Mouse (Mus musculus) kidney, embryonic 14.5 days (tissue): ENCODE measurements around the gene Gm20532. TPM values are rescaled to one million over a fixed set of nuclear protein-coding genes. Genes with fewer than 3 reads are reported as not detected.

ENCODE experiments used
- ATAC-seq: fragments of 200-750 bp; cut with Nextera tagmentation; 2 replicates; pipeline ENCODE4 v1.8.0; 2017; ENCODE audit warnings: moderate number of reproducible peaks, mild to moderate bottlenecking, moderate TSS enrichment, moderate library complexity; ENCODE audit not compliant: low FRiP score, low TSS enrichment
- H3K27ac ChIP-seq: fragments of 300-500 bp; sonication (generic); 2 replicates; pipeline ENCODE4 v1.5.1; 2014; ENCODE audit warnings: low read depth, mild to moderate bottlenecking, low read length, moderate library complexity, mixed read lengths
- H3K27me3 ChIP-seq: fragments of 300-500 bp; sonication (generic); 2 replicates; pipeline ENCODE4 v1.6.1; 2014; ENCODE audit warnings: mild to moderate bottlenecking, low read length; ENCODE audit not compliant: control insufficient read depth, insufficient read depth
- H3K36me3 ChIP-seq: fragments of 300-500 bp; sonication (generic); 2 replicates; pipeline ENCODE4 v1.6.1; 2014; ENCODE audit warnings: low read length, mixed read lengths; ENCODE audit not compliant: control insufficient read depth, insufficient read depth
- H3K4me1 ChIP-seq: fragments of 300-500 bp; sonication (generic); 2 replicates; pipeline ENCODE4 v1.6.1; 2014; ENCODE audit warnings: low read length, mixed read lengths; ENCODE audit not compliant: control insufficient read depth, insufficient read depth
- H3K4me2 ChIP-seq: fragments of 300-500 bp; sonication (generic); replicated peaks from 2 replicates; pipeline ENCODE4 v1.6.1; 2014; ENCODE audit warnings: low read depth, mild to moderate bottlenecking, low read length
- H3K4me3 ChIP-seq: fragments of 300-500 bp; sonication (generic); 2 replicates; pipeline ENCODE4 v1.5.1; 2014; ENCODE audit warnings: mild to moderate bottlenecking, low read length
- H3K9ac ChIP-seq: fragments of 300-500 bp; sonication (generic); 2 replicates; pipeline ENCODE4 v1.6.1; 2014; ENCODE audit warnings: low read depth, mild to moderate bottlenecking, low read length, moderate library complexity
- H3K9me3 ChIP-seq: fragments of 300-500 bp; sonication (generic); 2 replicates; pipeline ENCODE4 v1.6.1; 2016; ENCODE audit warnings: low read length; ENCODE audit not compliant: control insufficient read depth
- WGBS: fragments of 180-500 bp; shearing (Covaris S2); extraction: QIAGEN DNeasy Blood & Tissue Kit; methylation state at CpG from one replicate; pipeline ENCODE4 v1.1.7; 2014; 5-methylcytosine and 5-hydroxymethylcytosine counted together
- polyA plus RNA-seq: library from polyadenylated mRNA; unstranded; fragments of >200 nt; fragmentation: Nextera tagmentation; extraction: Ambion mirVana; gene quantifications from 2 replicates; pipeline ENCODE4 v1.2.1, GENCODE M21; 2014

Gene Gm20532
- polyA plus RNA-seq, 1 experiment from 2014 or later: not detected

DNA sequence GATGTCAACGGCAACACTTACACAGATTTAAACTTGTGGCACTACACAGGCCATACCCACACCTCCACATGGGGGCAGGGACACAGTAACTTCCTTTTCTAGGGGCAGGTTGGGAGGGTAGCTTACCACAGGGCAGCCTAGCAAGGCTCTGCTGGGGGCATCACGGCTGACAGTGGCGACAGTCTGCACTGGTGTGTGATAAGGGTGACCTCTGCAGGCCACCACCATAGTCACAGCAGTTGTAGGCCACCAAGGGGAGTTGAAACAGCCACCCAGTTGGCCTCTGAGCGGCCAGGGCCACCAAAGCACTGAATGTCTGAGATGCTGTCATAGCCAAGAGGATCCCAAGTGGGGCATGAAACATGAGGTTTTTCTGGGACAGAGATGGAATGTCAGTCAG is 20.2 kb upstream of the Gm20532 start:
- no peaks in the 10 kb centered on the region for H3K9me3 ChIP-seq
- no peaks in the 10 kb centered on the region for H3K36me3 ChIP-seq
- no peak overlapping the region for H3K27ac ChIP-seq
- no peak overlapping the region for H3K4me2 ChIP-seq
- no peak for ATAC-seq
- peaks cover 3% of the 10 kb centered on the region; the same call in 1 of the 2 replicates for H3K4me1 ChIP-seq
- H3K27me3 ChIP-seq: no peaks in the 10 kb centered on the region
- 21% methylated on average over 4 of the region's 4 CpGs for WGBS
- H3K4me3 ChIP-seq: no peak overlapping the region
- H3K9ac ChIP-seq: no peak overlapping the region

DNA sequence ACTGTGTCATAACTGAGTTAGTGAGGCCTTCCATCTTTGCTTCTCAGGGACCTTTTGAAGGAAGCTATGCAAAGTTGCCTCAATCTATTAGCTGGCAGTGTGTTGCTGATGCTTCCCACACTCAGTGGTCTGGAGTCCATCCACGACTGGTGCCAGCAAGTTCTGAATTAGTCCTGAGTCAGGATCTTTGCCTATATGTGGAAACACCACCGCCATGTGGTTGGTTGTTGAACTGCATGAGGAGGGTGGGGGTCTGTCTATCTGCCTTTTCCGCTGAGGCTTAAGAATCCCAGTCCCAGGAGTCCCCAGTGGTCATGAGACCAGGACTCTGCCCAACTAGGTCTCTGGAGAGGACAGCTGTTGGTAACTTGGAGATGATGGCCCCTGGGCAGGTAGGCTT is 16.4 kb upstream of the Gm20532 start:
- no peaks in the 10 kb centered on the region for H3K36me3 ChIP-seq
- no peak for ATAC-seq
- no peak overlapping the region for H3K4me2 ChIP-seq
- no peak overlapping the region for H3K9ac ChIP-seq
- no peak overlapping the region for H3K27ac ChIP-seq
- no peaks in the 10 kb centered on the region for H3K9me3 ChIP-seq
- peaks cover 10% of the 10 kb centered on the region for H3K4me1 ChIP-seq
- H3K27me3 ChIP-seq: no peaks in the 10 kb centered on the region
- 8% methylated on average over 3 of the region's 3 CpGs for WGBS
- no peak overlapping the region for H3K4me3 ChIP-seq

DNA sequence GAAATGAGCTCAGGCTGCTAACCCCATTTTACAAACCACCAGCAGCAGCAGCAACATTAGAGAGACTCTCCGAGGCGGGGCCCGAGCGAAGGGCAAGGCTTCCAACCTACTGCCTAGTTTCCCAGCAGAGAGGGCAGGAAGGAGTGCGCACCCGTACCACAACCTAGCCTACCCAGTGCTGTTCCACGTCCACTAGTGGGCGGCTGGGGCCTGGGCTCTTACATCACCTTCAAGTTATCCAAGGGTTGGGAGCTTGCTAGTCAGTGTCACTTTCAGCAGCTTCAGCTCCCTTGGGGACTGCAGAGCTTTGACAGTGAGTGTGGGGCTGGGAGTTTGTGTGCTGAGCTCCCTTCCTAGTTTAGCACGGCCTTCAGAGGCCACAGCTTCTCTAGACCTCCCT is 15.0 kb upstream of the Gm20532 start:
- no peaks in the 10 kb centered on the region for H3K27me3 ChIP-seq
- H3K4me2 ChIP-seq: no peak overlapping the region
- WGBS: 60% methylated on average over 9 of the region's 9 CpGs
- H3K4me1 ChIP-seq: peaks cover 14% of the 10 kb centered on the region
- no peak overlapping the region for H3K4me3 ChIP-seq
- H3K27ac ChIP-seq: peak overlapping the region; percentile 65; the same call in 1 of the 2 replicates
- peak; percentile 28; the same call in 1 of the 2 replicates for ATAC-seq
- H3K36me3 ChIP-seq: no peaks in the 10 kb centered on the region
- H3K9ac ChIP-seq: no peak overlapping the region
- H3K9me3 ChIP-seq: no peaks in the 10 kb centered on the region

DNA sequence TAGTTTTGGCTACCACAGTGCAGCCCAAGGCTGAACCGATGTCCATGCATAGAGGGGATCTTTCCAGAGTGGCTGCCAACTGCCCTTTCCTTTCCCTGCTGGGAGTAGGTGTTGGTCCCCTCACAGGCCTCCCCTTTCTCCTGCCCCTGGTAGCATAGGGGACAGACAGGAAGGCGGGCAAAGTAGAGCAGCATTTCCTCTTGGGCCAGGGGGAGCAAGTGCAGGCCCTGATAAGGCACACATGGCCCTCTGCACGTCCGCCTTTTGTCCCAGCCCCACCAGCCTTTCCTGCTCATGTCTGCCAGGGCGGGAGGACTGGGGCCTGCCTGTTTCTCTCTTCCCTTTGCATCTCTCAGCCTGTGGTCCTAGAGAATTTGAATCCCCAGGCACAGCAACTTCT is 14.6 kb upstream of the Gm20532 start:
- 47% methylated on average over 5 of the region's 5 CpGs for WGBS
- peak overlapping the region; percentile 65; the same call in 1 of the 2 replicates for H3K27ac ChIP-seq

DNA sequence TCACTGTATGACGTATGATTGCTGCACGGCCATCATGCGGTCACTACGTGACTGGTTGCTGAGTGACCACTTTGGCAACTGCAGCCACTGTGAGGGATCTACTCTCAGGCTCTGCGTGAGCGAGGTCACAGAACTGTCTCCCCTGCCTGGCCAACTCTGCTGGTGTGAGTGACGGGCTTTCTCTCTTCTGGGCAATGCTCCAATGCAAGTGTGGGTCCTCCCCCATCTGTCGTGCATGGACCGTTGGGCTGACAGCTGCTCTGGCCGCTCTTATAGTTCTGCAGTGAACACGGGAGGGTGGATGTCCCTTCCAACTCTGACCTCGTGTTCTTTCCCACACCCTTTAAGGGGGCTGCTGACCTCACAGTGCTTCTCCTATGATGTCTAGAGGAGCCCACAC is 13.0 kb upstream of the Gm20532 start:
- ATAC-seq: 0 out of 2 replicates have a peak, but pooled peaks have one; percentile 10
- Histone ChIP-seq H3K4me1 (peaks cover 21% of the 10 kb centered on the region), H3K36me3 (no peaks in the 10 kb centered on the region), H3K9ac (0 out of 2 replicates have a peak overlapping the region, but pooled peaks have one; percentile 18), H3K27ac (peak overlapping the region; percentile 27; the same call in 1 of the 2 replicates), H3K4me3 (no peak overlapping the region), H3K9me3 (no peaks in the 10 kb centered on the region), H3K4me2 (no peak overlapping the region), H3K27me3 (no peaks in the 10 kb centered on the region)
- WGBS: 45% methylated on average over 12 of the region's 12 CpGs

More for the DNA sequence above, 14.6 kb upstream of the Gm20532 start:
- Histone ChIP-seq H3K4me1 (peaks cover 18% of the 10 kb centered on the region), H3K9ac (no peak overlapping the region), H3K36me3 (no peaks in the 10 kb centered on the region), H3K9me3 (no peaks in the 10 kb centered on the region), H3K4me3 (no peak overlapping the region), H3K4me2 (no peak overlapping the region), H3K27me3 (no peaks in the 10 kb centered on the region)
- no peak for ATAC-seq

DNA sequence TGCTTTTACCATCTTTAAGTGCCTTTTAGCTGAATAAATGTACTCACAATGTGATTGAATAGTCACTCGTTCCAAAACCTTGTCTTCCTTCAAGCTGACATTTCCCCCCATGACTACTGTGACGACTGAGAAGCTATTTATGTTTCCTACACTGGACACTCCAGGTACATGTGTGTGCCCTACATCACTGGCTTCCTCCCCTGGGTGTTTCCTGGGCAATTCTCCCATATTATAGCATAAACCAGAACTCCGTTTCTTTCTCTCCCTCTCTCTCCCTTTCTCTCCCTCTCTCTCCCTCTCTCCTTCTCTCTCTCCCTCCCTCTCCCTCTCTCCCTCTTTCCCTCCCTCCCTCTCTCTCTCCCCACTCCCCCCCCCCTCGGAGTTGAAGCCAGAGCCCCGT is 12.6 kb upstream of the Gm20532 start:
- no peaks in the 10 kb centered on the region for H3K27me3 ChIP-seq
- 24% methylated on average over 5 of the region's 5 CpGs for WGBS
- no peak for ATAC-seq
- peaks cover 21% of the 10 kb centered on the region for H3K4me1 ChIP-seq
- no peaks in the 10 kb centered on the region for H3K36me3 ChIP-seq
- H3K4me3 ChIP-seq: no peak overlapping the region
- H3K9me3 ChIP-seq: no peaks in the 10 kb centered on the region
- 0 out of 2 replicates have a peak overlapping the region, but pooled peaks have one; percentile 18 for H3K9ac ChIP-seq
- H3K27ac ChIP-seq: peak overlapping the region; percentile 27; the same call in 1 of the 2 replicates
- no peak overlapping the region for H3K4me2 ChIP-seq

DNA sequence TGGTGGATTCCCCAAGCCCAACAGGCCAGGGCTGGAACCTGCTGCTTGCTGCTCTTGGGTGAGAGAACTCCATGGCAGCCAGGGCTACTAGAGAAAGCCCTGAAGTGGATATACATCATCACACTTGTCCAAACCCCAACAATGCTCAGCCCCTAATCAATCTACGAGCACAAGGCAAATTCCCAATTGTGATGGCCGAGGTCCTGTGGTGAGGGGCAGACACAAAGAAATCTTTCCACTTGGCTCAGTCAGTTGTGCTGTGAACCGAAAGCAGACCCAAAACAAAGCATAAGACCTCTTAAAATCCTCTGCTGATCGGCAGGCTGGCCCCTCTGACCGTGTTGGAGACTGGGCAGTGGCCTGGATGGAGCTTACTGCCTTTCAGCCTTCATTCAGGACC is 11.6 kb upstream of the Gm20532 start:
- Histone ChIP-seq H3K9me3 (no peaks in the 10 kb centered on the region), H3K27me3 (no peaks in the 10 kb centered on the region), H3K27ac (0 out of 2 replicates have a peak overlapping the region, but pooled peaks have one; percentile 6), H3K4me1 (peaks cover 21% of the 10 kb centered on the region), H3K36me3 (no peaks in the 10 kb centered on the region), H3K4me3 (no peak overlapping the region), H3K9ac (no peak overlapping the region), H3K4me2 (no peak overlapping the region)
- ATAC-seq: no peak
- WGBS: 79% methylated on average over 5 of the region's 5 CpGs

DNA sequence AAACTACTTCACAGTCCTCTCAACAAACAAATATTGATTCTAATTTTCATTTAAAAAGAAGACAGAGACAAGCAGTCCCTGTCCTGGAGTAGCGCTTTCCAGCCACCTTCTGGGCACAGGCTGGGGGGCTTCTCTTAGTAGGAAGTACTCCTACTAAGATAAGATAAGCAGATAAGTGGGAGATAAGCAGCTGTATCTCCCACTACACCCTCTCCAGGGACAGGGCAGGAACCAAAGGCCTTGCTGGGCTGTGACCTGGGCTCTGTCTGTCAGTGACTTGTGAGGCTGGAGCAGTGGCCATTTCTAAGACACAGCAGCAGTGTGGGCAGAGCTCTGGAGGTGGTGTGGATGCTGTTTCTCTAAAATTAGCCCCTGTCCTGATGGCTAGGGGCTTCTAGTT is 11.1 kb upstream of the Gm20532 start:
- H3K4me2 ChIP-seq: no peak overlapping the region
- H3K9ac ChIP-seq: no peak overlapping the region
- H3K9me3 ChIP-seq: no peaks in the 10 kb centered on the region
- peak overlapping the region; percentile 2; the same call in 1 of the 2 replicates for H3K27ac ChIP-seq
- H3K27me3 ChIP-seq: no peaks in the 10 kb centered on the region
- WGBS: 82% methylated on average over 1 of the region's 1 CpGs
- peaks cover 21% of the 10 kb centered on the region for H3K4me1 ChIP-seq
- H3K4me3 ChIP-seq: no peak overlapping the region
- no peaks in the 10 kb centered on the region for H3K36me3 ChIP-seq
- ATAC-seq: no peak

DNA sequence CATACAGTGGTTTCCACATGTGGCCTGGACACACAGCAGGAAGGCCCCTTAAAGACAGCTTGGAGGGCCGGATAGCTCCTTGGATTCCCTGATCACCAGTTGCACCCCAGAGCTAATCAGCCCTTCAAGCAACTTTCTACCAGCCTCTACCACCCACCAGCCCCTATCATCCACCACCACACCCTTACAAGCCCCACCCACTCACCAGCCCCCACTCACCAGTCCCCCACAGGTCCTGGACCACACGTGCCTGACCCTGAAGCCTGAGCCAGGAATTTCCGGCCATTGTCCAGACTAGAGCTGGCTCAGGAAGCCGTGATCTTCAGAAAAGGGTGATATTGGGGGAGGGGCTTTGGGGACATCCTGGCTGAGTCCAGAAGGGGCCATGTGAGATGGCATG is 10.6 kb upstream of the Gm20532 start:
- Histone ChIP-seq H3K4me2 (no peak overlapping the region), H3K9me3 (no peaks in the 10 kb centered on the region), H3K4me3 (no peak overlapping the region), H3K9ac (no peak overlapping the region), H3K4me1 (peaks cover 21% of the 10 kb centered on the region), H3K27me3 (no peaks in the 10 kb centered on the region), H3K27ac (peak overlapping the region; percentile 2; the same call in 1 of the 2 replicates), H3K36me3 (no peaks in the 10 kb centered on the region)
- 57% methylated on average over 4 of the region's 4 CpGs for WGBS
- ATAC-seq: no peak
